Mouse (Mus musculus) thymus, adult 2 months (tissue): ENCODE measurements around the gene Olfr555.

Source experiments
- CTCF ChIP-seq: fragments of 200-500 bp; IDR thresholded peaks from 2 replicates; pipeline ENCODE4 v1.5.1; 2012; ENCODE audit warnings: mild to moderate bottlenecking, control low read depth, low read length, moderate library complexity, borderline replicate concordance; ENCODE audit not compliant: control insufficient read depth, poor library complexity, insufficient read depth; ENCODE audit errors: extremely low read depth
- POLR2A ChIP-seq: fragments of 200-500 bp; IDR thresholded peaks from 2 replicates; pipeline ENCODE4 v1.6.1; 2012; ENCODE audit warnings: mild to moderate bottlenecking, low read length, control low read depth, moderate library complexity; ENCODE audit not compliant: control insufficient read depth, poor library complexity, insufficient read depth; ENCODE audit errors: extremely low read depth

DNA sequence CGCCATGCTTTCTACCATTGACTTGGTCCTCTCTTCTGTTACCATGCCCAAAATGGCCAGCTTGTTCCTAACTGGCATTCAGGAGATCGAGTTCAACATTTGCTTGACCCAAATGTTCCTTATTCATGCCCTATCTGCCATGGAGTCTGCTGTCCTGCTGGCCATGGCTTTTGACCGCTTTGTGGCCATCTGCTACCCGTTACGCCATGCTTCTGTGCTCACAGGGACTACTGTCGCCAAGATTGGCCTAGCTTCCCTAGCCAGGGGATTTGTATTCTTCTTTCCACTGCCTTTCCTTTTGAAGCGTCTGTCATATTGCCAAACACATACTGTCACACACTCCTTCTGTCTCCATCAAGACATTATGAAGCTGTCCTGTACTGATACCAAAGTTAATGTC is 39.8 kb downstream of the Olfr555 start:
- TF ChIP-seq CTCF = no peak
- TF ChIP-seq POLR2A = no peak
